Mouse (Mus musculus) heart, embryonic 12.5 days (tissue): ENCODE results near the gene Akr1b7. TPM values are rescaled to one million over a fixed set of nuclear protein-coding genes. Genes with fewer than 3 reads are reported as not detected.

Source experiments
- ATAC-seq: fragments of 200-750 bp; cut with Nextera tagmentation; 2 replicates; pipeline ENCODE4 v1.8.0; 2017; ENCODE audit warnings: moderate TSS enrichment, moderate library complexity; ENCODE audit not compliant: insufficient number of reproducible peaks, low FRiP score
- H3K27ac ChIP-seq: fragments of 300-500 bp; sonication (generic); 2 replicates; pipeline ENCODE4 v1.5.1; 2016; ENCODE audit warnings: mild to moderate bottlenecking, moderate library complexity; ENCODE audit not compliant: poor library complexity, severe bottlenecking
- H3K27me3 ChIP-seq: fragments of 300-500 bp; sonication (generic); replicated peaks from 2 replicates; pipeline ENCODE4 v1.6.1; 2016; ENCODE audit warnings: mild to moderate bottlenecking, moderate library complexity
- H3K36me3 ChIP-seq: fragments of 300-500 bp; sonication (generic); 2 replicates; pipeline ENCODE4 v1.6.1; 2016; ENCODE audit warnings: mild to moderate bottlenecking, moderate library complexity
- H3K4me1 ChIP-seq: fragments of 300-500 bp; sonication (generic); replicated peaks from 2 replicates; pipeline ENCODE4 v1.6.1; 2016; ENCODE audit warnings: mild to moderate bottlenecking
- H3K4me2 ChIP-seq: fragments of 300-500 bp; sonication (generic); 2 replicates; pipeline ENCODE4 v1.6.1; 2016; ENCODE audit warnings: mild to moderate bottlenecking, moderate library complexity
- H3K4me3 ChIP-seq: fragments of 300-500 bp; sonication (generic); 2 replicates; pipeline ENCODE4 v1.5.1; 2016; ENCODE audit warnings: mild to moderate bottlenecking
- H3K9ac ChIP-seq: fragments of 300-500 bp; sonication (generic); 2 replicates; pipeline ENCODE4 v1.6.1; 2016; ENCODE audit warnings: mild to moderate bottlenecking, moderate library complexity
- H3K9me3 ChIP-seq: fragments of 300-500 bp; sonication (generic); replicated peaks from 2 replicates; pipeline ENCODE4 v1.6.1; 2016; ENCODE audit warnings: mild to moderate bottlenecking, moderate library complexity
- WGBS: fragments of 180-500 bp; shearing (Covaris S2); methylation state at CpG from one replicate; pipeline ENCODE4 v1.1.7; 2016; 5-methylcytosine and 5-hydroxymethylcytosine counted together
- polyA plus RNA-seq: library from polyadenylated mRNA; unstranded; fragments of >200 nt; fragmentation: Nextera tagmentation; extraction: Ambion mirVana; gene quantifications from 2 replicates; pipeline ENCODE4 v1.2.1, GENCODE M21; 2016

The Akr1b7 gene
- polyA plus RNA-seq, 1 experiment from 2014 or later, result 0.13 TPM

DNA sequence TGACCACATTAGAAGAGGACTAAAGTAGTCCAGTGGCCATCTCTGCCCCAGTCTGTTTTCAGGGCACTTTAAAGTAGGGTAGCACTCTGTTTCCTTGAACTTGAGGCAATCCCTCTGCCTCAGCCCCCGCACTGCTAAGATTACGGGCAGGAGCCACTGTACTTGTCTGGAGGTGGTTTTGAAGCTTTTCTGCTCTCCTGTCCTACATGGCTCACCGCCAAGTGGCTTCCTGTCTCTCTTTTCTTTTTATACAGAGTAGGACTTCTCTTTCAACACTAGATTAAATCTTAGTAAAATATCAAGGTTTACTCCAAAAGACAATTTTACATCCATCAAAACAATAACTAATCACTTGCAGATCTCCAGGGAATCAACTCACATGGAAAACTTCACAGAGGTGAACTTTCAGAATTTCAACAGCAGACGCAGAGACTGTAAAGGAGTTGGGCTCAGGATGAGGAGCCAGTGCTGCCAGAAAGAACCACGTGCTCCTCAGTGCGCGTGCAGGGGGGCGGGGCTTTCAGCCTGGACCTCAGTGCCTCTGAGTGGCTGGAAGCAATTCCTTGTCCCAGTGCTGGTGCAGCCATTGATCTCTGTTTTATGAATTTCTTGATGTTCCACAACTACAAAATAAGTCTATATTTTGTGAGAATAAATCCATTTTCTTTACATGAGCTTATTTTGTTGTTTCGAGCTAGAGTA, 29.6 kb downstream of the Akr1b7 start:
- Histone ChIP-seq H3K4me2 (no peak overlapping the region), H3K9me3 (peaks cover 4% of the 10 kb centered on the region; the same call in 1 of the 2 replicates), H3K4me3 (no peak overlapping the region), H3K9ac (no peak overlapping the region), H3K36me3 (no peaks in the 10 kb centered on the region), H3K27me3 (no peaks in the 10 kb centered on the region), H3K4me1 (0 out of 2 replicates have a peak, but pooled peaks cover 4% of the 10 kb centered on the region), H3K27ac (no peak overlapping the region)
- 52% methylated on average over 9 of the region's 9 CpGs for WGBS
- ATAC-seq, result no peak

GRCm38 (mm10) chr6:34443791-34444190, 31.7 kb downstream of the Akr1b7 start:
- no peak overlapping the region for H3K27ac ChIP-seq
- no peak overlapping the region for H3K4me2 ChIP-seq
- no peak for ATAC-seq
- 0 out of 2 replicates have a peak, but pooled peaks cover 4% of the 10 kb centered on the region for H3K4me1 ChIP-seq
- H3K36me3 ChIP-seq, result no peaks in the 10 kb centered on the region
- 60% methylated on average over 2 of the region's 2 CpGs for WGBS
- no peak overlapping the region for H3K9ac ChIP-seq
- H3K9me3 ChIP-seq, result peaks cover 4% of the 10 kb centered on the region; the same call in 1 of the 2 replicates
- H3K4me3 ChIP-seq, result no peak overlapping the region
- no peaks in the 10 kb centered on the region for H3K27me3 ChIP-seq

DNA sequence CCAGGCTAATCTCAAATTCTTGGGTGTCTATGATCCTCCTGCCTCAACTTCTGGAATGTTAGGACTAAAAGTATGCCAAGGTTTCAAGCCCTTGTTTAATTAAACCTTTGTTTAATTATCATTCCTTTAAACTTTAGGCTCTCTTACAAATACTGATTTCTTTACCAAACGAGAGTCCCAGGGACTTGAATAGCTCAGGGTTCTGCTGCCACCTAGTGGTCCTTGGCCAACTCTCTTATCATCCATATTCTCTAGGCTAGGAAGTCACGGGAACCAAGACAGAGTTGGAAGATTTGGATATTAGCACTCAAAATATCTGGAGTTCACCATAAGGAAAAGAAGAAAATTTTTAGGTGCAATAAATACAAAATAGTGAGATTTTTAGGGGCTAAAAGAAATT, 35.8 kb downstream of the Akr1b7 start:
- Histone ChIP-seq H3K4me3 (no peak overlapping the region), H3K9me3 (peaks cover 4% of the 10 kb centered on the region; the same call in 1 of the 2 replicates), H3K27me3 (no peaks in the 10 kb centered on the region), H3K9ac (no peak overlapping the region), H3K4me1 (0 out of 2 replicates have a peak, but pooled peaks cover 4% of the 10 kb centered on the region), H3K4me2 (no peak overlapping the region), H3K36me3 (no peaks in the 10 kb centered on the region), H3K27ac (no peak overlapping the region)
- 3% methylated on average over 2 of the region's 2 CpGs for WGBS
- no peak for ATAC-seq

DNA sequence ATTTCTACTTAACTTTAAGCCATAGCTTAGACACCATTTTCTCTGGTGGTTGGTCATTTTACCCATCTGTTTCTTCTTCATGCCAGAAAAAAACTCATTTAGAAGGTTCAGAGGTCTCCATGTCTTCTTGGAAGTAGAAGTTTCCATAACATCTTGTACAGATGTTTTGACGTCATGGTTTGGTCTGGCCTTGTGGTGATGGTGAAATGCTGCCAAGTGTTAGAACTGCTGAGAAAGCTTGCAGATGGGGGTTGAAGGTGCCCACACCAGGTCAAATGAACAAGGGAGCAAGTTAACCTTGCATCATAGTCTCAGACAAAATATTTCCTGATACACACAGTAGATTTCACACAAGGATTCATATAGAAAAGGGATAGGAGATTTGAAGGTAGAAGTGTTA, 36.6 kb downstream of the Akr1b7 start:
- no peak overlapping the region for H3K9ac ChIP-seq
- H3K27ac ChIP-seq, result no peak overlapping the region
- H3K4me3 ChIP-seq, result no peak overlapping the region
- no peak for ATAC-seq
- H3K27me3 ChIP-seq, result no peaks in the 10 kb centered on the region
- WGBS, result 60% methylated on average over 1 of the region's 1 CpGs
- peaks cover 4% of the 10 kb centered on the region; the same call in 1 of the 2 replicates for H3K9me3 ChIP-seq
- no peaks in the 10 kb centered on the region for H3K36me3 ChIP-seq
- H3K4me1 ChIP-seq, result 0 out of 2 replicates have a peak, but pooled peaks cover under 1% of the 10 kb centered on the region
- H3K4me2 ChIP-seq, result no peak overlapping the region

DNA sequence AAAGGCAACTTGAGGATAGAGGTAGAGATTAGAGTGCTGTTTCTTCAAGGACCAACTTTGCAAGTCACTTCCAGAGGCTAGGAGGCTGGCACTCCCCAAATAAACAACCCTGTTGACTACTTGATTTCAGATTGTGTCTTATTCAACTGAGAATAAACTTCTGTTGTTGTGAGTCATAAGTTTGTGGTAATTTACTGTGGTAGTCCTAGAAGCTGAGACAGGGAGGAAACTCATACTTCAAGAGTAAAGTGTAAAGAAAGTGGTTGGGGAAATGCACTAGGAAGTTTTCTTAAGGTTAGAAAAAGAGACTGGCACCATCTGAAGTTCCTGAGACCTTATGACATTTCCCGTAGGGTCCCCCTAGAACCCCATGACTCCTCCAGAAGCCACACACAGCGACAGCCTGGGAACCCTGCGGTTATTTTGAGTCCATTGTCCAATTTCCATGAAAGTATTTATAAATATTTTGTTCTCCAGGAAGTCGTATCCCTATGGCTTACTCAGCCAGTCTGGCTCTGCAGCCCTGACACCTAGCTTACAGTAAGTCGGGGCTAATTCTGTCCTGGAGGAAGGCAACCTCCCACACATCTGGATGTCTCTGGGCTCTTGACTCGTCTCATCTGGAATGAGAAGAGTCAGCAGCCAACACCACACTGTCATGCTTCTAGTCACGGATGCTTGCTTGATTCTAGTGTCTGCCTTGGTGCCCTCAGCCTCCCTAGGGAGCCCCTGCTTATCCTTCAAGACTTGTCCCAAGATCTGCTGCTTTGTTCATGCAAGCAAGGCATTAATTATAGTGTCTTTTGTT, 41.0 kb downstream of the Akr1b7 start:
- no peaks in the 10 kb centered on the region for H3K4me1 ChIP-seq
- H3K27me3 ChIP-seq, result no peaks in the 10 kb centered on the region
- no peak overlapping the region for H3K4me3 ChIP-seq
- H3K27ac ChIP-seq, result no peak overlapping the region
- WGBS, result 55% methylated on average over 7 of the region's 7 CpGs
- no peaks in the 10 kb centered on the region for H3K36me3 ChIP-seq
- H3K4me2 ChIP-seq, result no peak overlapping the region
- ATAC-seq, result no peak
- H3K9ac ChIP-seq, result no peak overlapping the region
- no peaks in the 10 kb centered on the region for H3K9me3 ChIP-seq

DNA sequence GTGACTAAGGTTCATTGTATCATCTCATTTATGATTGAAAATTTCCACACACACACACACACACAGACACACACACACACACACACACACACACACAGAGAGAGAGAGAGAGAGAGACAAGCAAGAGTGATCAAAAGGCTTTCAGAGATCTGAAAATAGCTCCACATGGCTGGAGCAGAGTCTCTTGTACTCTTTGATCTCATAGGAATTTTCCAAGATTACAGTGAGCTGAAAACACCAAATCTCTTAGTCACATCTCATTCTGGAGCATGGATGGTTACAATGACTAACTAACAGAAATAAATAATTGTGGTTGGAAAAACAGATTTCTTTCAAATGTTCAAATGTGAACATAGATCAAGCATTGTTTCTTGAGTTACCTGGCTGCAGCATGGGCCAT, 47.3 kb downstream of the Akr1b7 start:
- no peaks in the 10 kb centered on the region for H3K27me3 ChIP-seq
- no peaks in the 10 kb centered on the region for H3K36me3 ChIP-seq
- no peak overlapping the region for H3K27ac ChIP-seq
- ATAC-seq, result no peak
- H3K9me3 ChIP-seq, result no peaks in the 10 kb centered on the region
- no peak overlapping the region for H3K9ac ChIP-seq
- no peak overlapping the region for H3K4me2 ChIP-seq
- H3K4me3 ChIP-seq, result no peak overlapping the region
- H3K4me1 ChIP-seq, result no peaks in the 10 kb centered on the region; the same call in 1 of the 2 replicates

GRCm38 (mm10) chr6:34460651-34461050, 48.5 kb downstream of the Akr1b7 start:
- Histone ChIP-seq H3K36me3 (no peaks in the 10 kb centered on the region), H3K27ac (no peak overlapping the region), H3K27me3 (no peaks in the 10 kb centered on the region), H3K9ac (no peak overlapping the region), H3K4me3 (no peak overlapping the region), H3K9me3 (no peaks in the 10 kb centered on the region), H3K4me1 (no peaks in the 10 kb centered on the region; the same call in 1 of the 2 replicates), H3K4me2 (no peak overlapping the region)
- no peak for ATAC-seq
- 36% methylated on average over 4 of the region's 4 CpGs for WGBS

DNA sequence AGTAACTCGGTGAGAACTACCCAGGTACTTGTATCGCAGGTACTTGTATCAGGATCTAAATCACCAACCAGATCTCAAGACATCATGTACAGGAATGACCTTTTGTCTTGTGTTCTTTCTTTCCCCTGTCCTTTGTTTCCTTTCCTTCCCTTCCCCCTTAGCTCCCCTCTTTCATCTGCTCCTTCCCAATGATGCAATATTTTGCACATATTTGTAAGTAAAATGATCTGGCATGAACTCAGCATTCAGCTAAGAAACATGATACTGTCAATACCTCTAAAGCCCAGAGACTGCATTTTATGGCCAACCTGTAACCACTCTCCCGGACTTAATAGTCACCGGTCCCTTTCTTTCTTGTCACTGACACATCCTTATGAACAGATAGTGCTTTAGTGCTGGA, 51.4 kb downstream of the Akr1b7 start:
- Histone ChIP-seq H3K27me3 (0 out of 2 replicates have a peak, but pooled peaks cover 4% of the 10 kb centered on the region), H3K27ac (no peak overlapping the region), H3K9ac (no peak overlapping the region), H3K9me3 (no peaks in the 10 kb centered on the region), H3K4me3 (no peak overlapping the region), H3K36me3 (no peaks in the 10 kb centered on the region), H3K4me1 (no peaks in the 10 kb centered on the region; the same call in 1 of the 2 replicates), H3K4me2 (no peak overlapping the region)
- 87% methylated on average over 4 of the region's 4 CpGs for WGBS
- ATAC-seq, result no peak

GRCm38 (mm10) chr6:34471434-34472110, 59.4 kb downstream of the Akr1b7 start:
- Histone ChIP-seq H3K9ac (no peak overlapping the region), H3K4me2 (no peak overlapping the region), H3K27ac (peak overlapping the region; percentile 72), H3K4me3 (no peak overlapping the region), H3K9me3 (no peaks in the 10 kb centered on the region), H3K4me1 (peaks cover 14% of the 10 kb centered on the region), H3K27me3 (0 out of 2 replicates have a peak, but pooled peaks cover 4% of the 10 kb centered on the region), H3K36me3 (no peaks in the 10 kb centered on the region)
- peak; percentile 80 for ATAC-seq
- WGBS, result 50% methylated on average over 12 of the region's 12 CpGs
